Mouse (Mus musculus): ENCODE data around the gene Dnttip2.

DNA sequence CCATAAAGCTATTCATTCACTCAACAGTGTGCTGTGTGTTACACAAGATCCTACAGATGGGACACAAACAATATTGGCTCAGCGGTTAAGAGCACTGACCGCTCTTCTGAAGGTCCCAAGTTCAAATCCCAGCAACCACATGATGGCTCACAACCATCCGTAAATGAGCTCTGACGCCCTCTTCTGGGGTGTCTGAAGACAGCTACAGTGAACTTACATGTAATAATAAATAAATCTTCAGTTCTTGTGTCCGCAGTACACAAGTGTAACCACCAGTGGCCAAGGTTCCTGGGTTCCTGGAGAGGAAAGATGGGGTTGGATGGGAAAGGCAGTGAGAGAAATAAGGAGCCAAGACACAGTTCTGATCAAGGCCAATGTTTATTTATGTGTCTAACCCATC, 4.2 kb upstream of the Dnttip2 start:
- TF ChIP-seq MAX (IDR thresholded peaks at IDR 0.05) (no peak), CTCF (IDR thresholded peaks at IDR 0.05; ENCODE audit: control insufficient read depth, insufficient read depth, insufficient read length) (no peak), MYOD1 (IDR thresholded peaks at IDR 0.05; ENCODE audit: control insufficient read depth, insufficient read length, low read depth) (no peak), MYOG (IDR thresholded peaks at IDR 0.05; ENCODE audit: control insufficient read depth, extremely low read depth, insufficient read length) (no peak), USF1 (IDR thresholded peaks at IDR 0.05; ENCODE audit: low read depth) (no peak)
